Mouse (Mus musculus) liver, embryonic 14.5 days (tissue): ENCODE data around the gene Arpc4. TPM values are rescaled to one million over a fixed set of nuclear protein-coding genes. Genes with fewer than 3 reads are reported as not detected.

Source experiments
- ATAC-seq: fragments of 200-750 bp; cut with Nextera tagmentation; 2 replicates; pipeline ENCODE4 v1.8.0; 2017; ENCODE audit warnings: moderate number of reproducible peaks, mild to moderate bottlenecking, moderate library complexity; ENCODE audit not compliant: insufficient read depth
- DNase-seq, 3 experiments: peaks; one replicate each; pipeline ENCODE4 v3.0.0-alpha.2; 2012 to 2013; ENCODE audit warnings: low read depth in 3 of 3, low spot score in 3 of 3
- H3K27ac ChIP-seq: fragments of 300-500 bp; sonication (generic); 2 replicates; pipeline ENCODE4 v1.5.1; 2014; ENCODE audit warnings: moderate library complexity, mild to moderate bottlenecking, control low read depth, inconsistent platforms
- H3K27me3 ChIP-seq: fragments of 300-500 bp; sonication (generic); 2 replicates; pipeline ENCODE4 v1.6.1; 2014; ENCODE audit warnings: mild to moderate bottlenecking, low read length, moderate library complexity; ENCODE audit not compliant: control insufficient read depth, insufficient read depth
- H3K36me3 ChIP-seq: fragments of 300-500 bp; sonication (generic); replicated peaks from 2 replicates; pipeline ENCODE4 v1.6.1; 2014; ENCODE audit warnings: low read depth; ENCODE audit not compliant: control insufficient read depth, insufficient read depth
- H3K4me1 ChIP-seq, 2 experiments: fragments of 200-500 bp in 1 of 2; fragments of 300-500 bp in 1 of 2; sonication (generic) in 1 of 2; replicated peaks; 2 replicates each; pipeline ENCODE4 v1.6.1; 2012 to 2014; ENCODE audit warnings: antibody characterized with exemption in 1 of 2, inconsistent platforms in 1 of 2, low read length in 1 of 2; ENCODE audit not compliant: control insufficient read depth in 2 of 2, insufficient read depth in 2 of 2
- H3K4me2 ChIP-seq: fragments of 300-500 bp; sonication (generic); 2 replicates; pipeline ENCODE4 v1.6.1; 2014; ENCODE audit warnings: low read depth, mild to moderate bottlenecking, control low read depth, moderate library complexity
- H3K4me3 ChIP-seq, 2 experiments: fragments of 200-500 bp in 1 of 2; fragments of 300-500 bp in 1 of 2; sonication (generic) in 1 of 2; 2 replicates each; pipeline ENCODE4 v1.5.1; 2012 to 2014; ENCODE audit warnings: low read depth in 2 of 2, low read length in 2 of 2, mild to moderate bottlenecking in 2 of 2, control low read depth in 1 of 2, inconsistent platforms in 1 of 2, moderate library complexity in 1 of 2; ENCODE audit not compliant: insufficient read depth in 1 of 2
- H3K9ac ChIP-seq: fragments of 300-500 bp; sonication (generic); replicated peaks from 2 replicates; pipeline ENCODE4 v1.6.1; 2014; ENCODE audit warnings: mild to moderate bottlenecking, control low read depth, moderate library complexity
- H3K9me3 ChIP-seq: fragments of 300-500 bp; sonication (generic); 2 replicates; pipeline ENCODE4 v1.6.1; 2016; ENCODE audit warnings: low read length, mixed read lengths; ENCODE audit not compliant: control insufficient read depth
- CTCF ChIP-seq: IDR thresholded peaks from 2 replicates; pipeline ENCODE4 v1.5.1; 2016; ENCODE audit warnings: antibody characterized with exemption, low read depth, control low read depth
- EP300 ChIP-seq: IDR thresholded peaks from 2 replicates; pipeline ENCODE4 v1.6.1; 2016; ENCODE audit warnings: antibody characterized with exemption, low read depth
- WGBS: fragments of 180-500 bp; shearing (Covaris S2); extraction: QIAGEN DNeasy Blood & Tissue Kit; methylation state at CpG from one replicate; pipeline ENCODE4 v1.1.7; 2014; ENCODE audit not compliant: insufficient replicate concordance; 5-methylcytosine and 5-hydroxymethylcytosine counted together
- polyA plus RNA-seq, 2 experiments: library from polyadenylated mRNA; depleted of rRNA in 1 of 2; stranded (reverse) in 1 of 2; unstranded in 1 of 2; fragments of >200 nt; fragmentation: Nextera tagmentation in 1 of 2; extraction: Ambion mirVana in 1 of 2; gene quantifications; 2 replicates each; pipeline versions ENCODE4 v1.2.1 to v1.2.3; 2012 to 2014

The Arpc4 gene
- polyA plus RNA-seq, 2 experiments, result 43.7 to 102 TPM

DNA sequence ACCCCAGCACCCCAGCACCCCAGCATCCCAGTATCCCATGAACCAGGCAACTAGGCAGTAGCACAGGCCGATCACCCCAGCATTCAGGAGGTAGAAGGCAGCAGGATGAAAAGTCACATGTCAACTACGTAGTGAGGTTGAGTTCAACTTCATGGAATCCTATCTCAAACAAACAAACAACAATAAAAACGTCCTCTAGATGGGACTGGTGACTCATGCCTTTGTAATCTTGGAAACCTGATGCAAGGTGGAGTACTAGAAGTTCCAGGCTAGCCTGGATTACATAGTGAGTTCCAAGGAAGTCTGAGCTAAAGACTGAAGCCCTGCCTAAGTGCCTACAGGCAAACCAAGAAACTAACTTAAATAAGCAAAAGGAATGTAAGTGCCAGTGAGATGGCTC is 52.9 kb downstream of the Arpc4 start:
- Histone ChIP-seq H3K9me3 (no peaks in the 10 kb centered on the region), H3K4me1 (no peaks in the 10 kb centered on the region), H3K4me3 (no peak overlapping the region), H3K9ac (no peak overlapping the region), H3K27ac (no peak overlapping the region), H3K27me3 (no peaks in the 10 kb centered on the region), H3K36me3 (no peaks in the 10 kb centered on the region), H3K4me2 (no peak overlapping the region)
- TF ChIP-seq EP300 (no peak), CTCF (no peak)
- 49% methylated on average over 3 of the region's 3 CpGs for WGBS
- no peak for DNase-seq
- no peak for ATAC-seq

DNA sequence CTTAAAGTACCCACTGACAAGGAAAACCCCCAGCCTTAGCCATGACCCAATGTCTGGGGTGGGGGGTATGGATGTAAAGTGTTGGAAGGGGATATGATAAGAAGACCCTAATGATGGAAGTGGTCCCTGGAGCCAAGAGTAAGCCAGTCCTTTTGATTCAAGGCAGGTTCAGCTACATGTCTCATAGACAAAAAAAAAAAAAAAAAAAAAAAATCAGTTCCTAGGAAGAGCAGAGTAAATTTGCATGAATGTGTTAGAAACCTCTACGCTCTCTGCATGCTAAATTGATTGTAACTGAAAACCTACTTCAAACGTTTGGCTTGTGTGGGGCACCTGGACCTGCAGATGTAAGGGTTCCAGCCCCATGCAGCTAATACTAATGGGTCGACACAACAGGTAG is 53.9 kb downstream of the Arpc4 start:
- ATAC-seq (no peak), DNase-seq (no peak)
- Histone ChIP-seq H3K9me3 (no peaks in the 10 kb centered on the region), H3K4me3 (no peak overlapping the region), H3K36me3 (no peaks in the 10 kb centered on the region), H3K27me3 (no peaks in the 10 kb centered on the region), H3K27ac (no peak overlapping the region), H3K9ac (no peak overlapping the region), H3K4me2 (no peak overlapping the region), H3K4me1 (no peaks in the 10 kb centered on the region)
- 53% methylated on average over 3 of the region's 3 CpGs for WGBS
- no peak for TF ChIP-seq EP300
- TF ChIP-seq CTCF, result no peak

DNA sequence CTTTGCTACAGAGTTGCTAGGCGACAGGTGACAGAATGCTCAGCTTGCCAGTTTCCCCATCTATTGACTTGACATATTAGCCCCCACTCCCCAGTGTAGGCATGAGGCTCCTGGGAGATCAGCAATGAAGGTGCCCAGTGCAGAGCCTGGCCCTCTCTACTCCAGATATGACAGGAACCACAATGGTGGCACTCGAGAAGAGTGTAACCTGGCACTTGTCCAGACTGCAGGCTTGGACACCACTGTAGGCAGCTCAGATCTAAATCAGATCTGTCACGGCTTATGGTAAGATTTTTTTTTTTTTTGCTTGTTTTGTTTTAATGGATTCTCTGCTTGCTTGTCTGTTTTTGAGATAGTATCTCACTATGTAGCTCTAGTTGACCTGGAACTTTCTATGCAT is 55.7 kb downstream of the Arpc4 start:
- TF ChIP-seq CTCF (no peak), EP300 (no peak)
- WGBS, result 64% methylated on average over 3 of the region's 3 CpGs
- Histone ChIP-seq H3K4me3 (no peak overlapping the region), H3K27ac (no peak overlapping the region), H3K9me3 (no peaks in the 10 kb centered on the region), H3K36me3 (no peaks in the 10 kb centered on the region), H3K9ac (no peak overlapping the region), H3K4me2 (no peak overlapping the region), H3K27me3 (no peaks in the 10 kb centered on the region), H3K4me1 (no peaks in the 10 kb centered on the region)
- DNase-seq (no peak), ATAC-seq (no peak)

DNA sequence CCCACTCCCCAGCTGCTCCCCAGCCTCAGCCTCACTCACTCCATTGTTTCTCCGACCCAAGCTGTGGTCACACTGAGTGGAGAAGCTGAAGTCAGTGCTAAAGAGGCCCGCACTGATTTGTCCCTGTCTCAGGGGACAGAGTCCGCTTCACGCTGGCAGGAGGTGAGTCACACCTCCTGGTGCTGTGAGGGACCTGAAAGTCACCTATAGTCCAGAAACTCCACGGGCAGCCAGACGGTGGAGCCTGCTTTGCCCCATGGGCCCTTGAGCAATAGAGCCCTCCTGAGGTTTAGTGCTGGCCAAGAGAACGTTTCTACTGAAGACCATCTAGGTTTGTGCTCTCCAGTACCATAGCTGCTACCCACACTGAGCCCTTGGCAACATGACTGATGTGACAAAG is 56.8 kb downstream of the Arpc4 start:
- Histone ChIP-seq H3K36me3 (no peaks in the 10 kb centered on the region), H3K4me2 (no peak overlapping the region), H3K4me1 (no peaks in the 10 kb centered on the region), H3K4me3 (no peak overlapping the region), H3K27ac (no peak overlapping the region), H3K9me3 (no peaks in the 10 kb centered on the region), H3K9ac (no peak overlapping the region), H3K27me3 (no peaks in the 10 kb centered on the region)
- ATAC-seq, result no peak
- WGBS, result 52% methylated on average over 7 of the region's 7 CpGs
- no peak for DNase-seq
- TF ChIP-seq EP300 (no peak), CTCF (no peak)

DNA sequence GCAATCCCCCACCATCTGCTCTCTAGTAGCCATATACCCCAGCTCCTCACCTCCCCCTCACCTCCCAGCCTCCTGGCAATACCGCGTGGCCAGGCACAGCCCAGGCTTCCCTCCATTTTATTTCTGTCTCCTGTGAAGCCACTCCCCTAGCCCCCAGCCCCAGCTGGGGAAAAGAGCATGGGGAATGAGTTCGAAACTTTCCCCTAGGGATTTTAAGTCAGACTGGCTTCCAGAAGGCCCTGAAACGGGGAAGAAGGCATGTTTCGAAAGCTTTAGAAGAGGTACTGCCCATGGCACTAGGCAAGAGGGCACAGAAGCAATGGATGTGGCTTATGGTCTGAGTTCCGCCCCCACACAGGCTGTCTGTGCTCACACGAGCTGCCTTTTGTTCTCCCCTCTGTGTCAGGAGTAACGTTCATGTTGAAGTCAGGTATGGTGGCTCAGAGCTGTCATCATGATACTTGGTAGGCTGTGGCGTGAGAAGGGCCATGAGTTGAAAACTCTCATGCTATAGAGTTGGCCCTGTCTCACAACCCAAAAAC is 57.8 kb downstream of the Arpc4 start, which contains the start of gene Cidec:
Gene Cidec (minus strand): TSS at position 97 of the 542 bp plus-strand sequence.
- no peak within 1 kb of the TSS for H3K9ac ChIP-seq
- H3K4me1 ChIP-seq, result no peaks in the 10 kb centered on the region

More for the DNA sequence above, 57.8 kb downstream of the Arpc4 start, which contains the start of gene Cidec:
- H3K27ac ChIP-seq, result no peak within 1 kb of the TSS
- no peaks in the 10 kb centered on the region for H3K36me3 ChIP-seq
- TF ChIP-seq EP300 (no peak), CTCF (no peak)
- H3K4me3 ChIP-seq, result no peak within 1 kb of the TSS
- no peak for DNase-seq
- no peaks in the 10 kb centered on the region for H3K9me3 ChIP-seq
- no peaks in the 10 kb centered on the region for H3K27me3 ChIP-seq
- no peak for ATAC-seq
- H3K4me2 ChIP-seq, result no peak within 1 kb of the TSS
- 57% methylated on average over 9 of the region's 9 CpGs for WGBS
